Mouse (Mus musculus) T-cell, adult 2 months (primary cell): ENCODE data around the gene Ap5s1.

Experiments used
- DNase-seq: peaks from one replicate; pipeline ENCODE4 v3.0.0; 2022; ENCODE audit warnings: low spot score

Ap5s1 gene

GRCm38 (mm10) chr2:131187602-131187922, 19.3 kb upstream of the Ap5s1 start:
- no peak for DNase-seq

DNA sequence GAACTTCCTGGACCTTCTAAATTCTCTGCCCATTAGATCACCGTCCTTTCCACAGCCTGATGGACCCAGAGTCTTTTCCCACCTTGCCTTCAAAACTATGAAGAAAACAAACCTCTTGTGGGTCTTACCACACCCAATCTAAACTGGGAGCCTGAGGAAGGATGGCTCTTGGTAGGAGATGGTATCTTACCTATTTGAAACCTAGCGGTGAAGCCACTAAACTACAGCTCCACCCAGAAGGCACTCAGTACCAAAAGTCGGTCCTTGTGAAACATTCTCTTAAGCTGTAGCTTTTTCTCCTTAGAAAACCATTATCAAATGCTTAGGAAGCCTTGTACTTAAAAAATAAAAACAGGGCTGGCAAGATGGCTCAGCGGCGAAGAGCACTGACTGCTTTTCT, 18.6 kb upstream of the Ap5s1 start:
- DNase-seq = peak; percentile 24

DNA sequence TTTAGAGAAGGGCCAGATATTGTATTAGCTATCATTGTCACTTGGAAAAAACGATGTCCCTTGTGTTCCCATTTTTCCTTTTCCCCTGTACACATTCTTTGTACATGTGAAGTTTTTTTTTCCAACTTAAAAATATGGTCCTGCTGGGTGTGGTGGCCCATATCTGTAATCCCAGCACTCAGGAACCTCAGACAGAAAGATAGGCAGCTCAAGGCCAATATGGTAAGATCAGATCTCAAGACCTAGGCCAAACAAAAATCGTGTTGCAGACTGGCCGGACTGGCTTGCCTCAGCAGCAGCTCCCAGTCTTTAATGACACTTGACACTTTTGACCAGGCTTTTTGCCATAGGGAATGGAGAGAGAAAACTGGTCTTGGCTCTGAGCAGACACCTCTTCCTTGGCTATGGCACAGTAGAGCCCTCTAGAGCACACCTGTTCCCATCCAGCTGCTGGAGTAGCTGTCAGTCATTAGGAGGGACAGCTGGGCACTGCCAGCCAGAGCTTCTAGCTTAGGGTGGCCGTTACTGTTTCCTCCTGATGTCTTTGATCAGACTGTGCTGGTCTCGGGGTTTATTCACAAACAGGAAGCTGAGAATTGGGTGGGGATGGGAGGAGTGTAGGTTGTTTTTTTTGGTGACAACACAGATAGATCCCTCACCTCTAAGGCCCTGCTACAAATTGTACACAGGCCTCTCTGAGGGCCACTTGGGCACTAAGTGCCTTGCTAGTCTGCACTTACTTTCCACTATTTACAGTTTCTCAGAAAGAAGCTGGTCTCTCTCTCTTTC, 17.2 kb upstream of the Ap5s1 start:
- DNase-seq = peak; percentile 57

- no peak for DNase-seq
Measured at GRCm38 (mm10) chr2:131190344-131191004, 16.4 kb upstream of the Ap5s1 start.

- DNase-seq = no peak
Measured at GRCm38 (mm10) chr2:131191005-131191390, 15.9 kb upstream of the Ap5s1 start.

GRCm38 (mm10) chr2:131196606-131197316, 10.1 kb upstream of the Ap5s1 start:
- no peak for DNase-seq

GRCm38 (mm10) chr2:131200710-131201109, 6.2 kb upstream of the Ap5s1 start:
- no peak for DNase-seq

DNA sequence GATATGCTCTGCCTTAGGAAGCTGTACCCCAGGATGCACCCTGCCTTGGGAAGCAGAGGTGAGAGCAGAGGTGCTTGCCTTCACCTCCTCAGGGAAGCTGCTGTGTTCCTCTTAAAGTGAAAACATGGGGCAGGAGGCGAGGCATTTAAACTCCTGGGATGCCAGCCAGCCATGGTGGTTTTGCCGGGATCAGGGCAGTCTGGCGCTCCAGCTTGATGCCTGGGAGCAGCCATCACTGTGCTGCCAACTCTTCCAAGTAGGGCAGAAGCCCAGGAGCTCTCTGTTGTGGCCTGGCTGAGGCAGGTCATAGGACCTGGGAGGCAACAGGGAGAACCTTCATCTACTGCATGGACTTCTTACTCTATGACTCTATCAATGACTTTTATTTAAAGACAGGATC, 5.6 kb upstream of the Ap5s1 start:
- DNase-seq = no peak

- DNase-seq = no peak
Measured at GRCm38 (mm10) chr2:131203816-131204409, 3.0 kb upstream of the Ap5s1 start.

DNA sequence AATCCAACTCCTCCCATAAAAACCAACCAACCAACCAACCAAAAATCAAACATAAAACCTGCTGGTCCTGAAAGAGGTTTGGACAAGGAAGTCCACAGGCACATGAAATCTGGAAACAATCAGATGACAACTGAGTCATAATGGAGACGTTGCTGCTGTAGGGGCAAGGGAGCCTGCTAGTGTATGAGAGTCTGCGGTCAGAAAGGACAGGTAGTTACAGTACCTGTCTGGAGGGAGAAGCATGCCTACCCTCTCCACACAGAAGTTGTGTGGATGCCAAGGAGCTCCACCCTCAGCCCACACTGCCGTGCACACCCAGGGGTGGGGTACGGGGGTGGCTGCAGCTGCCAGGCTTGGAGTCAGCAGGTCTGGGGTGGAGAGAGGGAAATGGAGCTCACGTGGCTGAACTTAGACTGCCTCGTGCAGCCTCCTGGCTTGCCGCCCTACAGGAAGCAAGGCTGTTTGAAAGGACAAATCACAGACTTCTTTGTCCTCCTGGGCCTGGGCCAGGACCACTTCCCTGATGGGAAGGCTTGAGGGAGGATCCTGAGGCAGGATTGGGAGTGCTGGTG, 2.4 kb upstream of the Ap5s1 start:
- no peak for DNase-seq

GRCm38 (mm10) chr2:131205521-131206182, 1.2 kb upstream of the Ap5s1 start:
- DNase-seq = no peak

DNA sequence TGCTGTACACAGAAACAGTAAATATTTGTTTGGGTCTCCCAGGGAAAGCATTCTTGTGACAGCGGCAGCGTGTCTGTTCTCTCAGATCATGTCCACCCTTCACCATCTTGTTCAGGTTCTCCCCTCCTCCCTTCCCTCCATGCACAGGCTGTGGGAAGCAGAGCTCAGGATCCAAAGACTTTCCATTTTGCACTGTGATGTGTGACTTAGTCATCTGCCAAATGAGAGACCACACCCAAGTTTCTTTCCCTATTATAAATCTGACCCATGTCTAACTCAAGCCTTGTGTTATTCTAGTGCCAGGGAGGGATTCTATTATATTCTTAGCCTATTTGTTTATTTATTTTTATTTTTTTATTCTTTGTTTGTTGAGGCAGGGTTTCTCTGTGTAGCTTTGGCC, 1.5 kb downstream of the Ap5s1 start:
- DNase-seq = no peak

DNA sequence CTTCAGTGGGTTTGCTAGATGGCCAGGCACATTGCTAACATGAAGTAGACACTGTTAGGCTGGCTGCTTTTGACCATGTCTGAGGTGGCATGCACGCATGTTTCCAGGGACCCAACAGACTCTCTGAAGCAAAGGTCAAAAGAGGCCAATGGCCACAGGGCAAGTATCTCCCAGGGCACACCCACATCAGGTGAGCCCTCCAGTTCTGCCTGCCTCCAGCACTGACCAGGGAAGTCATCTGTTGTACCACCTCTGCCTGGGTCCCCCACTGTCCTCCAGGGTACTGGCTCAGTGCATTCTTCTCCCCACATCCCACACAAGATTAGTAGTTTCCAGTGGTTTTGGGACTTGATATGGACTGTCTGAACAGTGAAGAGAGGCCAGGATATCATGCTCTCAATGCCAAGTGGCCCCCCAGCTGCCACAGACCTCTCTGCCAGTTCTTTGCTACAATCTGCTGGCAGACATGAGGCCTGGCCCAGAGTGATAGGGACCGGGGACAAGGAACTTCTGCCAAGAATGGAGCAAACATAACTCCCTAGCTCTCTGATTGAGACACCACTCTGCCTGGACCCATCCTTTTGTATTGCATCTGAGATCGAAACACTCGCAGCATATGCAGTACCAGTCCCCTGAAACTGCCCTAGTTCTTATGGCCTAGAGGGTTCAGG, 2.4 kb downstream of the Ap5s1 start:
- no peak for DNase-seq

DNA sequence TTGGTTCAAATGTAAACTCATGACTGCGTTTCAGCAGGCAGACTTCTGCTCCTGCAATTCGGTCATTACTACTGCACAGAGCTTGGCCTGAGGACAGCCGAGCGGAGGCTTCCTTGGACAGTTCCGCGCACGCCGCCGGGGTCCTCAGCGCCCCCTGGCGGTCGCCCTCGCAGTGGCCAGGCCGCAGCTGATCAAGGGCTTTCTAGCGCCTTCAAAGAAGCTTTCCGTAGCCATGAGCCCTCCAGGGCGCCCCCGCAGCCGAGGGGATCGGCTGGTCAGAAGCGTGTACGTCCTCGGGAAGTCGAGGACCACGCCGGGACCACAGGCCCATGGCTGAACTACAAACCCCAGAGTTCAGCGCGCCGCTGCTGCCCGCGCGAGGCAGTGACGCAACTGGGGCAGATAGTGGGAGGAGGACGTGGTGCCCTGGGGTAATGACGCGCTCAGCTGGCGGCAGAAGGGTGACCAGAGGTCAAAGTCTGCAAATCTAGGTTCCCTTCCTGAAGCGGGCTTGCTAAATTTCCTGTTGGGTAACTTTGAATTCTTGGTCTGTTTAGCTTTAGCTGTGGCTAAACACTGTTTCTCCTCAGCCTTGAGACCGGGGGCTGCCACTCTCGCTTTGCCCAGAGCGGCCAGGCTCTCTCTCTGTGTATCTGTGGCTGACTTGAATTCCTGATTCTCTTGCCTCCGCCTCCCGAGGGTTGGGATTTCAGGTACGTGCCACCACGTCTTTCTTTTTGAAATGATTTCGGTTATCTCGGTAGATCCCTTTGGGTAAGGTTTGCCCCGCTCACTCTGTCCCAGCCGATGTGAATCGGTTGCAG, 3.3 kb downstream of the Ap5s1 start:
- DNase-seq = peak; percentile 87

DNA sequence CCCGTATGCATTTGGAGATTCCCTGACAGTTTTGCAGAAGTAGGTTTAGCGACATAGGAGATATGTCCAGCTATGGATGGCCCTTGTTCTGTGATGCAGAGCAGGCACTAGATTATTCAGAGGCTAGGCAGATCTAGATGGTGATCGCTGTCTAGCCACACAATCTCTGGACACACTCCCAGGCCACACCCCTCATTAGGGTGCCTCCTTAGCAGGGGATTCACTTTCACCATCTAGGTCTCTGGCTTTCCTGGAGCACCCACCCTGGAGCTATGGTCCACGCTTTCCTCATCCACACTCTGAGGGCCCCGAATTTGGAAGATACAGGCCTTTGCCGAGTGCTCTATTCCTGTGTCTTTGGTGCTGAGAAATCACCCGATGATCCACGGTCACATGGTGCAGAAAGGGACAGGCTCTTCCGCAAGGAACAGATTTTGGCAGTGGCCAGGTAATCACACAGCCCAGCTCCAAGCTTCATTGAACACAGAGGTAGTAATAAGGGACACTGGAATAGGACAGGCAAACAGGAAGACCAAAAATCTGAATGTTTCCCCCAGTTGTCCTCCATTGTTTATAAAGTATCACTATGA, 4.2 kb downstream of the Ap5s1 start:
- DNase-seq = no peak

- no peak for DNase-seq
Measured at GRCm38 (mm10) chr2:131213773-131214172, 6.9 kb downstream of the Ap5s1 start.

- DNase-seq = no peak
Measured at GRCm38 (mm10) chr2:131215941-131216858, 9.3 kb downstream of the Ap5s1 start.

DNA sequence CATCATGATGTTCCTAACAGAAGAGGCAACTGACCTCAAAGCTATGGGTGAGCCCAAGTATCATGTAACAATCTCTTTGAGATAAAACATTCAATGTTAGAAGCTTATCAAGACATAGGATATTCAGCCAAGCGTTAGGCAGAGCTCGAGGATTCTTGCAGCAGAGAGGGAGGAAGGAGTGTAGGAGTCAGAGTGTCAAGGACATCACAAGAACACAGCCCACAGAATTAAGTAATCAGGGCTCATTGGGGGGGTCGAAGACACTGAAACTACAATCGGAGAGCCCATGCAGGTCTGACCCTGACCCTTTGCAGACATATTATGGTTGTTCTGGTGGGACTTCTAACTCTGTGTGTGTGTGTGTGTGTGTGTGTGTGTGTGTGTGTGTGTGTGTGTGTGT, 13.2 kb downstream of the Ap5s1 start:
- no peak for DNase-seq
